Mouse (Mus musculus): Measurements from ENCODE around the gene Slc9a1.

- TF ChIP-seq CTCF (IDR thresholded peaks at IDR 0.05; ENCODE audit: insufficient read depth, low read depth, low read length) (no peak), POLR2A (IDR thresholded peaks at IDR 0.05; ENCODE audit: insufficient read depth, low read depth, low read length) (no peak)
These were observed 16.7 kb upstream of the Slc9a1 start for GRCm38 (mm10) chr4:133352797-133353196.
